8 mouse cellular contexts compared by ENCODE assay signal in genomic region chr10:80673690-80674089, GRCm38 (mm10). TPM values are rescaled to one million over a fixed set of nuclear protein-coding genes. Genes with fewer than 3 reads are reported as not detected.
A peak's percentile ranks its signal among the peaks of the same experiment; 100 is the strongest.
DNase-seq lines count a peak whose midpoint lies in the region; ATAC-seq and TF ChIP-seq lines count a peak whose summit lies in the region.

No protein-coding gene starts in this region.

- no peaks in the 10 kb centered on the region for H3K9me3 ChIP-seq in heart, embryonic 14.5 days (ENCODE audit: control insufficient read depth, low read length)
- no peaks in the 10 kb centered on the region for H3K9me3 ChIP-seq in hindbrain, embryonic 12.5 days (replicated peaks)
- no peaks in the 10 kb centered on the region for H3K9me3 ChIP-seq in midbrain, embryonic 11.5 days (ENCODE audit: control insufficient read depth, low read length)

- no peak for TF ChIP-seq POLR2A in bone marrow macrophage, adult 2 months (IDR thresholded peaks at IDR 0.05; ENCODE audit: borderline replicate concordance, low read depth, low read length)

- H3K27ac ChIP-seq in heart, embryonic 14.5 days (replicated peaks in 1 of 2; ENCODE audit: control insufficient read depth in 1 of 2, insufficient read depth in 1 of 2, low read depth in 2 of 2, low read length in 2 of 2): no peak overlapping the region
- H3K27ac ChIP-seq in bone marrow macrophage, adult 2 months (ENCODE audit: insufficient read depth, low read depth, low read length): no peak overlapping the region
- no peak overlapping the region for H3K27ac ChIP-seq in hindbrain, embryonic 12.5 days
- H3K27ac ChIP-seq in midbrain, embryonic 11.5 days (ENCODE audit: low read depth, low read length): no peak overlapping the region

- H3K36me3 ChIP-seq in heart, embryonic 14.5 days (ENCODE audit: control insufficient read depth, insufficient read depth, low read length): peaks cover 50% of the 10 kb centered on the region
- H3K36me3 ChIP-seq in hindbrain, embryonic 12.5 days: peaks cover 32% of the 10 kb centered on the region
- H3K36me3 ChIP-seq in midbrain, embryonic 11.5 days (ENCODE audit: control insufficient read depth, insufficient read depth, low read length): peaks cover 20% of the 10 kb centered on the region

- H3K4me1 ChIP-seq in heart, embryonic 14.5 days (ENCODE audit: control insufficient read depth in 2 of 2, insufficient read depth in 2 of 2, low read length in 2 of 2): peaks cover 31 to 62% of the 10 kb centered on the region in 2 experiments
- H3K4me1 ChIP-seq in bone marrow macrophage, adult 2 months (ENCODE audit: control insufficient read depth, insufficient read depth, low read length): peaks cover 26% of the 10 kb centered on the region
- peaks cover 55% of the 10 kb centered on the region for H3K4me1 ChIP-seq in hindbrain, embryonic 12.5 days
- H3K4me1 ChIP-seq in midbrain, embryonic 11.5 days (ENCODE audit: control insufficient read depth, insufficient read depth, low read length): peaks cover 33% of the 10 kb centered on the region

- no peak for ATAC-seq in heart, embryonic 14.5 days (ENCODE audit: insufficient number of reproducible peaks, insufficient read depth, low FRiP score, low read depth)
- ATAC-seq in hindbrain, embryonic 12.5 days (ENCODE audit: low FRiP score): no peak
- no peak for ATAC-seq in midbrain, embryonic 11.5 days (ENCODE audit: low FRiP score)
- no peak for ATAC-seq in granulocyte monocyte progenitor cell, adult 5-6 weeks (replicated peaks; ENCODE audit: poor library complexity, severe bottlenecking)

- no peak for TF ChIP-seq CTCF in bone marrow macrophage, adult 2 months (IDR thresholded peaks at IDR 0.05; ENCODE audit: low read depth, low read length)

- intact Hi-C loops in heart, postnatal 10 days (cut with DNase I): loop anchor here (2.0 kb wide), 1 partner anchor 15 kb away; no protein-coding TSS in a partner anchor

- H3K4me3 ChIP-seq in heart, embryonic 14.5 days (ENCODE audit: control insufficient read depth in 1 of 2, insufficient read depth in 1 of 2, low read depth in 1 of 2, low read length in 2 of 2): peak overlapping the region in 1 of 2 experiments; percentile 100; a peak in 1 of 4 replicates
- peak overlapping the region; percentile 71 for H3K4me3 ChIP-seq in bone marrow macrophage, adult 2 months (ENCODE audit: insufficient read depth, low read length)
- H3K4me3 ChIP-seq in hindbrain, embryonic 12.5 days: peak overlapping the region; percentile 72; the same call in 1 of the 2 replicates
- no peak overlapping the region for H3K4me3 ChIP-seq in midbrain, embryonic 11.5 days (ENCODE audit: low read depth, low read length)

- no peaks in the 10 kb centered on the region for H3K27me3 ChIP-seq in heart, embryonic 14.5 days (ENCODE audit: control insufficient read depth, insufficient read depth, low read length)
- H3K27me3 ChIP-seq in hindbrain, embryonic 12.5 days: no peaks in the 10 kb centered on the region
- no peaks in the 10 kb centered on the region for H3K27me3 ChIP-seq in midbrain, embryonic 11.5 days (ENCODE audit: control insufficient read depth, insufficient read depth, low read length)

- H3K4me2 ChIP-seq in heart, embryonic 14.5 days (ENCODE audit: low read length): peak overlapping the region; percentile 92
- peak overlapping the region; percentile 96 for H3K4me2 ChIP-seq in hindbrain, embryonic 12.5 days (replicated peaks)
- H3K4me2 ChIP-seq in midbrain, embryonic 11.5 days: peak overlapping the region; percentile 92; the same call in 1 of the 2 replicates

- 93% methylated on average over 3 of the region's 3 CpGs for WGBS in heart, embryonic 14.5 days
- 94% methylated on average over 3 of the region's 3 CpGs for WGBS in hindbrain, embryonic 12.5 days
- 92% methylated on average over 3 of the region's 3 CpGs for WGBS in midbrain, embryonic 11.5 days

- H3K9ac ChIP-seq in heart, embryonic 14.5 days (ENCODE audit: low read length): peak overlapping the region; percentile 98
- H3K9ac ChIP-seq in hindbrain, embryonic 12.5 days: peak overlapping the region; percentile 97
- H3K9ac ChIP-seq in midbrain, embryonic 11.5 days (ENCODE audit: low read length): peak overlapping the region; percentile 97

- no peak for DNase-seq in heart, postnatal 10 days
- DNase-seq in midbrain, embryonic 11.5 days (ENCODE audit: low spot score, missing footprints): no peak
- no peak for DNase-seq in layer of hippocampus, adult 8-10 months (ENCODE audit: low spot score in 2 of 2)
- no peak for DNase-seq in spleen, postnatal 36 days (ENCODE audit: low spot score in 2 of 2)

RNA-seq across cellular contexts. Expression of gene Mknk2, which starts 4.2 kb away (rescaled TPM):
- 69.5 and 82.7 TPM in 2 replicates for polyA plus RNA-seq in heart, embryonic 14.5 days (2014; fragmentation: Nextera tagmentation; extraction: Ambion mirVana)
- total RNA-seq in heart, postnatal 10 days (2021): 100 to 1,000 TPM; 143 to 159 TPM
- polyA plus RNA-seq in bone marrow macrophage, adult 2 months (2012; ENCODE audit: insufficient read depth, insufficient read length, missing spikeins): 107 and 117 TPM in 2 replicates
- polyA plus RNA-seq in hindbrain, embryonic 12.5 days (2016; fragmentation: Nextera tagmentation; extraction: Ambion mirVana): 88.1 and 90.3 TPM in 2 replicates
- polyA plus RNA-seq in midbrain, embryonic 11.5 days (2014; fragmentation: Nextera tagmentation; extraction: Ambion mirVana): 42.0 and 49.4 TPM in 2 replicates
- 49.2 and 63.3 TPM in 2 replicates for total RNA-seq in granulocyte monocyte progenitor cell, adult 5-6 weeks (2014; fragmentation: Nextera tagmentation)
- total RNA-seq in granulocyte monocyte progenitor cell, adult 5-6 weeks (2017): 37.7 and 58.0 TPM in 2 replicates
- total RNA-seq in layer of hippocampus, adult 8-10 months (2022): 10 to 100 TPM; 41.9 to 50.0 (median 45.1) TPM

RNA-seq across cellular contexts. Expression of gene Btbd2, which starts 16.8 kb away (rescaled TPM):
- polyA plus RNA-seq in heart, embryonic 14.5 days (2014; fragmentation: Nextera tagmentation; extraction: Ambion mirVana): 49.4 and 53.8 TPM in 2 replicates
- 10 to 100 TPM; 42.2 to 46.4 TPM for total RNA-seq in heart, postnatal 10 days (2021)
- 20.9 and 22.7 TPM in 2 replicates for polyA plus RNA-seq in bone marrow macrophage, adult 2 months (2012; ENCODE audit: insufficient read depth, insufficient read length, missing spikeins)
- polyA plus RNA-seq in hindbrain, embryonic 12.5 days (2016; fragmentation: Nextera tagmentation; extraction: Ambion mirVana): 87.8 and 96.4 TPM in 2 replicates
- polyA plus RNA-seq in midbrain, embryonic 11.5 days (2014; fragmentation: Nextera tagmentation; extraction: Ambion mirVana): 43.8 and 51.7 TPM in 2 replicates
- total RNA-seq in granulocyte monocyte progenitor cell, adult 5-6 weeks (2014; fragmentation: Nextera tagmentation): 26.1 and 34.6 TPM in 2 replicates
- total RNA-seq in granulocyte monocyte progenitor cell, adult 5-6 weeks (2017): 13.3 and 34.8 TPM in 2 replicates
- total RNA-seq in layer of hippocampus, adult 8-10 months (2022): 100 to 1,000 TPM in 2 of 4 experiments, 10 to 100 TPM in 2; 92.1 to 103 (median 97.9) TPM

RNA-seq across cellular contexts. Expression of gene Mob3a, which starts 28.1 kb away (rescaled TPM):
- polyA plus RNA-seq in heart, embryonic 14.5 days (2014; fragmentation: Nextera tagmentation; extraction: Ambion mirVana): 19.1 and 22.3 TPM in 2 replicates
- total RNA-seq in heart, postnatal 10 days (2021): 10 to 100 TPM; 10.1 to 11.3 TPM
- polyA plus RNA-seq in bone marrow macrophage, adult 2 months (2012; ENCODE audit: insufficient read depth, insufficient read length, missing spikeins): 53.3 and 53.8 TPM in 2 replicates
- polyA plus RNA-seq in hindbrain, embryonic 12.5 days (2016; fragmentation: Nextera tagmentation; extraction: Ambion mirVana): 56.5 and 62.9 TPM in 2 replicates
- polyA plus RNA-seq in midbrain, embryonic 11.5 days (2014; fragmentation: Nextera tagmentation; extraction: Ambion mirVana): 50.2 and 52.7 TPM in 2 replicates
- 34.1 and 37.2 TPM in 2 replicates for total RNA-seq in granulocyte monocyte progenitor cell, adult 5-6 weeks (2014; fragmentation: Nextera tagmentation)
- 34.2 and 59.8 TPM in 2 replicates for total RNA-seq in granulocyte monocyte progenitor cell, adult 5-6 weeks (2017)
- 10 to 100 TPM; 13.8 to 18.0 (median 15.0) TPM for total RNA-seq in layer of hippocampus, adult 8-10 months (2022)

RNA-seq across cellular contexts. Expression of gene Izumo4, which starts 28.3 kb away (rescaled TPM):
- polyA plus RNA-seq in heart, embryonic 14.5 days (2014; fragmentation: Nextera tagmentation; extraction: Ambion mirVana): 3.5 and 7.0 TPM in 2 replicates
- 1 to 10 TPM; 2.9 to 4.1 TPM for total RNA-seq in heart, postnatal 10 days (2021)
- 11.0 and 25.2 TPM in 2 replicates for polyA plus RNA-seq in bone marrow macrophage, adult 2 months (2012; ENCODE audit: insufficient read depth, insufficient read length, missing spikeins)
- 27.1 and 30.5 TPM in 2 replicates for polyA plus RNA-seq in hindbrain, embryonic 12.5 days (2016; fragmentation: Nextera tagmentation; extraction: Ambion mirVana)
- polyA plus RNA-seq in midbrain, embryonic 11.5 days (2014; fragmentation: Nextera tagmentation; extraction: Ambion mirVana): 6.7 and 6.9 TPM in 2 replicates
- 9.0 and 17.3 TPM in 2 replicates for total RNA-seq in granulocyte monocyte progenitor cell, adult 5-6 weeks (2014; fragmentation: Nextera tagmentation)
- total RNA-seq in granulocyte monocyte progenitor cell, adult 5-6 weeks (2017): 7.1 and 7.8 TPM in 2 replicates
- 10 to 100 TPM; 56.6 to 73.2 (median 69.8) TPM for total RNA-seq in layer of hippocampus, adult 8-10 months (2022)

RNA-seq across cellular contexts. Expression of gene Csnk1g2, which starts 51.1 kb away (rescaled TPM):
- polyA plus RNA-seq in heart, embryonic 14.5 days (2014; fragmentation: Nextera tagmentation; extraction: Ambion mirVana): 64.8 and 65.0 TPM in 2 replicates
- total RNA-seq in heart, postnatal 10 days (2021): 100 to 1,000 TPM; 137 to 141 TPM
- 87.3 and 98.4 TPM in 2 replicates for polyA plus RNA-seq in bone marrow macrophage, adult 2 months (2012; ENCODE audit: insufficient read depth, insufficient read length, missing spikeins)
- 190 and 192 TPM in 2 replicates for polyA plus RNA-seq in hindbrain, embryonic 12.5 days (2016; fragmentation: Nextera tagmentation; extraction: Ambion mirVana)
- 73.6 and 86.9 TPM in 2 replicates for polyA plus RNA-seq in midbrain, embryonic 11.5 days (2014; fragmentation: Nextera tagmentation; extraction: Ambion mirVana)
- total RNA-seq in granulocyte monocyte progenitor cell, adult 5-6 weeks (2014; fragmentation: Nextera tagmentation): 47.7 and 65.2 TPM in 2 replicates
- total RNA-seq in granulocyte monocyte progenitor cell, adult 5-6 weeks (2017): 112 and 127 TPM in 2 replicates
- total RNA-seq in layer of hippocampus, adult 8-10 months (2022): 100 to 1,000 TPM; 190 to 230 (median 201) TPM
